Mouse (Mus musculus) brain, embryonic 14.5 days (tissue): Measurements from ENCODE around the gene Neto2. TPM values are rescaled to one million over a fixed set of nuclear protein-coding genes. Genes with fewer than 3 reads are reported as not detected.
A peak's percentile ranks its signal among the peaks of the same experiment; 100 is the strongest.
"Not testable (repeated sequence)": the region's sequence is repeated elsewhere in the genome, so short reads cannot be mapped to it uniquely, and the experiment has no call there.

Experiments
- DNase-seq: peaks from one replicate; pipeline ENCODE4 v3.0.0-alpha.2; 2011; ENCODE audit warnings: low read depth
- CTCF ChIP-seq: fragments of 200-500 bp; IDR thresholded peaks from 2 replicates; pipeline ENCODE4 v1.5.1; 2012; ENCODE audit warnings: inconsistent platforms, mild to moderate bottlenecking, moderate library complexity, borderline replicate concordance; ENCODE audit not compliant: insufficient read depth, insufficient read length; ENCODE audit errors: extremely low read depth
- POLR2A ChIP-seq: fragments of 200-500 bp; IDR thresholded peaks from 2 replicates; pipeline ENCODE4 v1.6.1; 2012; ENCODE audit warnings: mild to moderate bottlenecking, inconsistent platforms, borderline replicate concordance; ENCODE audit not compliant: poor library complexity, insufficient read depth, insufficient read length, severe bottlenecking; ENCODE audit errors: extremely low read depth
- polyA plus RNA-seq: library from polyadenylated mRNA; depleted of rRNA; stranded (reverse); fragments of >200 nt; gene quantifications from 2 replicates; pipeline ENCODE4 v1.2.3, GENCODE M21; 2012

The Neto2 gene
- polyA plus RNA-seq, 1 experiment: 51.6 TPM

- DNase-seq: no peak
- no peak for TF ChIP-seq CTCF
- TF ChIP-seq POLR2A: no peak
Measured at GRCm38 (mm10) chr8:85644921-85645665, 55.6 kb downstream of the Neto2 start.

- TF ChIP-seq CTCF (no peak), POLR2A (no peak)
- DNase-seq: no peak
Measured at GRCm38 (mm10) chr8:85624450-85624849, 76.3 kb downstream of the Neto2 start.

GRCm38 (mm10) chr8:85623246-85623645 lies 77.5 kb downstream of the Neto2 start:
- TF ChIP-seq POLR2A (no peak), CTCF (no peak)
- no peak for DNase-seq

- TF ChIP-seq POLR2A: no peak
- TF ChIP-seq CTCF: no peak
- DNase-seq: no peak
Measured at GRCm38 (mm10) chr8:85618789-85619188, 81.9 kb downstream of the Neto2 start.

GRCm38 (mm10) chr8:85617125-85617524 lies 83.6 kb downstream of the Neto2 start:
- not testable (repeated sequence) for DNase-seq

GRCm38 (mm10) chr8:85608836-85609235 lies 91.9 kb downstream of the Neto2 start:
- DNase-seq: no peak
- TF ChIP-seq CTCF: no peak
- no peak for TF ChIP-seq POLR2A

GRCm38 (mm10) chr8:85607804-85608203 lies 92.9 kb downstream of the Neto2 start:
- no peak for TF ChIP-seq CTCF
- no peak for TF ChIP-seq POLR2A
- DNase-seq: no peak

GRCm38 (mm10) chr8:85606974-85607373 lies 93.8 kb downstream of the Neto2 start:
- peak; percentile 23 for DNase-seq
- TF ChIP-seq CTCF (no peak), POLR2A (no peak)

- no peak for DNase-seq
- TF ChIP-seq POLR2A: no peak
- no peak for TF ChIP-seq CTCF
Measured at GRCm38 (mm10) chr8:85606561-85606960, 94.2 kb downstream of the Neto2 start.

- no peak for TF ChIP-seq CTCF
- no peak for TF ChIP-seq POLR2A
- no peak for DNase-seq
Measured at GRCm38 (mm10) chr8:85604201-85604600, 96.5 kb downstream of the Neto2 start.

- peak; percentile 69 for DNase-seq
- TF ChIP-seq POLR2A (no peak), CTCF (peak; percentile 74)
Measured at GRCm38 (mm10) chr8:85603203-85603895, 97.4 kb downstream of the Neto2 start.

- TF ChIP-seq POLR2A: no peak
- DNase-seq: no peak
Measured at GRCm38 (mm10) chr8:85602737-85603136, 98.0 kb downstream of the Neto2 start.
